Mouse (Mus musculus): ENCODE data around the gene Srd5a3. TPM values are rescaled to one million over a fixed set of nuclear protein-coding genes. Genes with fewer than 3 reads are reported as not detected.

The Srd5a3 gene
- polyA plus RNA-seq, 1 experiment = 12.0 TPM

- H3K36me3 ChIP-seq (ENCODE audit: control insufficient read depth, insufficient read depth) = no peaks in the 10 kb centered on the region
- H3K4me3 ChIP-seq = no peak overlapping the region
- no peak overlapping the region for H3ac ChIP-seq (ENCODE audit: control insufficient read depth, insufficient read length)
Measured at GRCm38 (mm10) chr5:76187885-76188284, 47.8 kb downstream of the Srd5a3 start.

GRCm38 (mm10) chr5:76190609-76191008, 50.5 kb downstream of the Srd5a3 start:
- H3ac ChIP-seq (ENCODE audit: control insufficient read depth, insufficient read length) = no peak overlapping the region
- H3K4me3 ChIP-seq = no peak overlapping the region
- peaks cover 85% of the 10 kb centered on the region for H3K79me2 ChIP-seq (ENCODE audit: control insufficient read depth, insufficient read depth)
- TF ChIP-seq TCF3 (IDR thresholded peaks at IDR 0.05; ENCODE audit: insufficient read length, low read depth) (no peak), MYOG (IDR thresholded peaks at IDR 0.05; ENCODE audit: control insufficient read depth in 1 of 3, insufficient read depth in 1 of 3, insufficient read length in 2 of 3, low read depth in 2 of 3) (no peak), MYOD1 (IDR thresholded peaks at IDR 0.05; ENCODE audit: control insufficient read depth in 1 of 3, insufficient read length in 2 of 3, low read depth in 2 of 3) (no peak), CEBPB (IDR thresholded peaks at IDR 0.05; ENCODE audit: insufficient read depth, poor library complexity, severe bottlenecking) (no peak), SRF (IDR thresholded peaks at IDR 0.05; ENCODE audit: control insufficient read depth, insufficient read length, low read depth) (no peak), REST (IDR thresholded peaks at IDR 0.05; ENCODE audit: insufficient read depth, insufficient read length) (no peak), POLR2A (IDR thresholded peaks at IDR 0.05; ENCODE audit: insufficient read length, low read depth) (no peak), USF1 (IDR thresholded peaks at IDR 0.05; ENCODE audit: low read depth) (no peak), MAX (IDR thresholded peaks at IDR 0.05; ENCODE audit: low read depth) (no peak), POLR2AphosphoS2 (IDR thresholded peaks at IDR 0.05; ENCODE audit: insufficient read length, low read depth) (no peak), TCF12 (IDR thresholded peaks at IDR 0.05; ENCODE audit: insufficient read depth, poor library complexity, severe bottlenecking) (no peak), E2F4 (IDR thresholded peaks at IDR 0.05; ENCODE audit: insufficient read depth) (no peak)
- no peak overlapping the region for H3K4me2 ChIP-seq (ENCODE audit: low read depth)
- H3K36me3 ChIP-seq (ENCODE audit: control insufficient read depth, insufficient read depth) = no peaks in the 10 kb centered on the region
- no peaks in the 10 kb centered on the region for H3K27me3 ChIP-seq (ENCODE audit: control insufficient read depth, insufficient read depth, insufficient read length)

More at GRCm38 (mm10) chr5:76187885-76188284, 47.8 kb downstream of the Srd5a3 start:
- H3K4me2 ChIP-seq (ENCODE audit: low read depth) = no peak overlapping the region
- no peaks in the 10 kb centered on the region for H3K27me3 ChIP-seq (ENCODE audit: control insufficient read depth, insufficient read depth, insufficient read length)
- H3K79me2 ChIP-seq (ENCODE audit: control insufficient read depth, insufficient read depth) = peaks cover 78% of the 10 kb centered on the region
- no peak for TF ChIP-seq CEBPB (IDR thresholded peaks at IDR 0.05; ENCODE audit: insufficient read depth, poor library complexity, severe bottlenecking)
- no peak for TF ChIP-seq MYOD1 (IDR thresholded peaks at IDR 0.05; ENCODE audit: control insufficient read depth in 1 of 3, insufficient read length in 2 of 3, low read depth in 2 of 3)
- no peak for TF ChIP-seq REST (IDR thresholded peaks at IDR 0.05; ENCODE audit: insufficient read depth, insufficient read length)
- TF ChIP-seq MAX (IDR thresholded peaks at IDR 0.05; ENCODE audit: low read depth) = no peak

- Histone ChIP-seq H3K4me2 (ENCODE audit: low read depth) (no peak overlapping the region), H3K36me3 (ENCODE audit: control insufficient read depth, insufficient read depth) (peaks cover 7% of the 10 kb centered on the region), H3K79me2 (ENCODE audit: control insufficient read depth, insufficient read depth) (peaks cover 82% of the 10 kb centered on the region), H3K27me3 (ENCODE audit: control insufficient read depth, insufficient read depth, insufficient read length) (no peaks in the 10 kb centered on the region), H3K4me3 (no peak overlapping the region), H3ac (ENCODE audit: control insufficient read depth, insufficient read length) (no peak overlapping the region)
- TF ChIP-seq POLR2A (IDR thresholded peaks at IDR 0.05; ENCODE audit: insufficient read length, low read depth) = no peak
- TF ChIP-seq MYOD1 (IDR thresholded peaks at IDR 0.05; ENCODE audit: control insufficient read depth in 1 of 3, insufficient read length in 2 of 3, low read depth in 2 of 3) = no peak
- no peak for TF ChIP-seq REST (IDR thresholded peaks at IDR 0.05; ENCODE audit: insufficient read depth, insufficient read length)
- TF ChIP-seq TCF3 (IDR thresholded peaks at IDR 0.05; ENCODE audit: insufficient read length, low read depth) = no peak
- no peak for TF ChIP-seq USF1 (IDR thresholded peaks at IDR 0.05; ENCODE audit: low read depth)
- TF ChIP-seq SRF (IDR thresholded peaks at IDR 0.05; ENCODE audit: control insufficient read depth, insufficient read length, low read depth) = no peak
- TF ChIP-seq POLR2AphosphoS2 (IDR thresholded peaks at IDR 0.05; ENCODE audit: insufficient read length, low read depth) = no peak
- no peak for TF ChIP-seq CEBPB (IDR thresholded peaks at IDR 0.05; ENCODE audit: insufficient read depth, poor library complexity, severe bottlenecking)
- no peak for TF ChIP-seq TCF12 (IDR thresholded peaks at IDR 0.05; ENCODE audit: insufficient read depth, poor library complexity, severe bottlenecking)
- TF ChIP-seq E2F4 (IDR thresholded peaks at IDR 0.05; ENCODE audit: insufficient read depth) = no peak
- no peak for TF ChIP-seq MYOG (IDR thresholded peaks at IDR 0.05; ENCODE audit: control insufficient read depth in 1 of 3, insufficient read depth in 1 of 3, insufficient read length in 2 of 3, low read depth in 2 of 3)
- no peak for TF ChIP-seq MAX (IDR thresholded peaks at IDR 0.05; ENCODE audit: low read depth)
Measured at GRCm38 (mm10) chr5:76193075-76193474, 53.0 kb downstream of the Srd5a3 start.

- H3K4me3 ChIP-seq = no peak overlapping the region
- H3ac ChIP-seq (ENCODE audit: control insufficient read depth, insufficient read length) = no peak overlapping the region
- H3K4me2 ChIP-seq (ENCODE audit: low read depth) = no peak overlapping the region
- H3K36me3 ChIP-seq (ENCODE audit: control insufficient read depth, insufficient read depth) = peaks cover 7% of the 10 kb centered on the region
- peaks cover 68% of the 10 kb centered on the region for H3K79me2 ChIP-seq (ENCODE audit: control insufficient read depth, insufficient read depth)
- no peaks in the 10 kb centered on the region for H3K27me3 ChIP-seq (ENCODE audit: control insufficient read depth, insufficient read depth, insufficient read length)
- TF ChIP-seq E2F4 (IDR thresholded peaks at IDR 0.05; ENCODE audit: insufficient read depth) = no peak
- no peak for TF ChIP-seq USF1 (IDR thresholded peaks at IDR 0.05; ENCODE audit: low read depth)
- no peak for TF ChIP-seq MYOG (IDR thresholded peaks at IDR 0.05; ENCODE audit: control insufficient read depth in 1 of 3, insufficient read depth in 1 of 3, insufficient read length in 2 of 3, low read depth in 2 of 3)
- no peak for TF ChIP-seq REST (IDR thresholded peaks at IDR 0.05; ENCODE audit: insufficient read depth, insufficient read length)
- TF ChIP-seq MYOD1 (IDR thresholded peaks at IDR 0.05; ENCODE audit: control insufficient read depth in 1 of 3, insufficient read length in 2 of 3, low read depth in 2 of 3) = no peak
- no peak for TF ChIP-seq POLR2AphosphoS2 (IDR thresholded peaks at IDR 0.05; ENCODE audit: insufficient read length, low read depth)
- TF ChIP-seq TCF12 (IDR thresholded peaks at IDR 0.05; ENCODE audit: insufficient read depth, poor library complexity, severe bottlenecking) = no peak
- no peak for TF ChIP-seq CEBPB (IDR thresholded peaks at IDR 0.05; ENCODE audit: insufficient read depth, poor library complexity, severe bottlenecking)
Measured at GRCm38 (mm10) chr5:76194377-76194945, 54.4 kb downstream of the Srd5a3 start.

GRCm38 (mm10) chr5:76199346-76199745, 59.3 kb downstream of the Srd5a3 start:
- TF ChIP-seq MYOD1 (IDR thresholded peaks at IDR 0.05; ENCODE audit: control insufficient read depth in 1 of 3, insufficient read length in 2 of 3, low read depth in 2 of 3) (no peak), USF1 (IDR thresholded peaks at IDR 0.05; ENCODE audit: low read depth) (no peak), CEBPB (IDR thresholded peaks at IDR 0.05; ENCODE audit: insufficient read depth, poor library complexity, severe bottlenecking) (no peak), TCF12 (IDR thresholded peaks at IDR 0.05; ENCODE audit: insufficient read depth, poor library complexity, severe bottlenecking) (no peak), TCF3 (IDR thresholded peaks at IDR 0.05; ENCODE audit: insufficient read length, low read depth) (no peak), MYOG (IDR thresholded peaks at IDR 0.05; ENCODE audit: control insufficient read depth in 1 of 3, insufficient read depth in 1 of 3, insufficient read length in 2 of 3, low read depth in 2 of 3) (no peak), POLR2A (IDR thresholded peaks at IDR 0.05; ENCODE audit: insufficient read length, low read depth) (no peak), POLR2AphosphoS2 (IDR thresholded peaks at IDR 0.05; ENCODE audit: insufficient read length, low read depth) (no peak)
- Histone ChIP-seq H3K36me3 (ENCODE audit: control insufficient read depth, insufficient read depth) (peaks cover 19% of the 10 kb centered on the region), H3ac (ENCODE audit: control insufficient read depth, insufficient read length) (no peak overlapping the region), H3K4me3 (no peak overlapping the region), H3K4me2 (ENCODE audit: low read depth) (no peak overlapping the region), H3K79me2 (ENCODE audit: control insufficient read depth, insufficient read depth) (peaks cover 37% of the 10 kb centered on the region), H3K27me3 (ENCODE audit: control insufficient read depth, insufficient read depth, insufficient read length) (no peaks in the 10 kb centered on the region)

Data from myocyte (in vitro differentiated cells).